Mouse (Mus musculus) left cerebral cortex, adult 18-20 months (tissue): ENCODE measurements around the gene Vmn2r102. TPM values are rescaled to one million over a fixed set of nuclear protein-coding genes. Genes with fewer than 3 reads are reported as not detected.

Experiments used
- DNase-seq, 2 experiments: peaks; one replicate each; pipeline ENCODE4 v3.0.0; 2021 to 2022; ENCODE audit warnings: low spot score in 2 of 2, mixed read lengths in 1 of 2
- long read RNA-seq, 2 experiments: library from polyadenylated mRNA; stranded (forward); transcript quantifications; one replicate each; pipeline ENCODE4 v2.0.0; 2021
- total RNA-seq, 2 experiments: library from RNA; stranded (reverse); gene quantifications; 2 replicates each; pipeline ENCODE4 v1.2.3; 2021

Vmn2r102 gene
- not detected for total RNA-seq
- long read RNA-seq, experiment 1, result 0 reads
- long read RNA-seq, experiment 2, result 0 reads

GRCm38 (mm10) chr17:19660028-19660427 is at the start of gene Vmn2r102:
Gene Vmn2r102 (plus strand): TSS chr17:19660328.
- DNase-seq, result no peak

GRCm38 (mm10) chr17:19629328-19629727 is 30.8 kb upstream of the Vmn2r102 start:
- DNase-seq, result no peak

DNA sequence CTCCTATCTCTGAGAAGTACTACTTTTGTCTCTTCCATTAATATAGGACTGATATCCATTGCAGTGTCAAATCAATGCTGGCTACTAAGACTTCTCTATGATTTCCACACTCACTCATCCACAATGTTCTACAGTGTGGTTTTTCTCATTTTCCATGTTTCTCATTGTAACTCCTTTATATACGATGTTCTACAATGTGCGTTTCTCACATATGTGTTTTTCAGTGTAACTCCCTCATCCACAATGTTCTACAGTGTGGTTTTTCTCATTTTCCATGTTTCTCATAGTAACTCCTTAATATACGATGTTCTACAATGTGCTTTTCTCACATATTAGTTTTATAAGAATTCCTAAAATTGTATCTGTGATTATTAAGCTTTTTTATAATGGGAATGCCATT is 1.7 kb upstream of the Vmn2r102 start:
- DNase-seq, result no peak

- DNase-seq, result no peak
Measured at GRCm38 (mm10) chr17:19692062-19692461, 31.9 kb downstream of the Vmn2r102 start.

Other genes with a start within 250 kb of the Vmn2r102 start
- not detected for gene Vmn2r100, start 155.6 kb upstream of the Vmn2r102 start, total RNA-seq
- gene Vmn2r101, start 83.1 kb upstream of the Vmn2r102 start, total RNA-seq, result not detected
- gene Vmn2r103, start 113.0 kb downstream of the Vmn2r102 start, total RNA-seq, result not detected